Mouse (Mus musculus) heart, embryonic 10.5 days (tissue): ENCODE data around the gene Rtn2. TPM values are rescaled to one million over a fixed set of nuclear protein-coding genes. Genes with fewer than 3 reads are reported as not detected.
"Not testable (repeated sequence)": the region's sequence is repeated elsewhere in the genome, so short reads cannot be mapped to it uniquely, and the experiment has no call there.

Experiments
- DNase-seq: peaks from one replicate; pipeline ENCODE4 v3.0.0-alpha.2; 2017; ENCODE audit warnings: low spot score
- H3K27ac ChIP-seq: fragments of 300-500 bp; sonication (generic); 2 replicates; pipeline ENCODE4 v1.5.1; 2016; ENCODE audit warnings: mild to moderate bottlenecking
- H3K27me3 ChIP-seq: fragments of 300-500 bp; sonication (generic); 2 replicates; pipeline ENCODE4 v1.6.1; 2016; ENCODE audit warnings: mild to moderate bottlenecking; ENCODE audit not compliant: poor library complexity, insufficient read depth, severe bottlenecking
- H3K36me3 ChIP-seq: fragments of 300-500 bp; sonication (generic); 2 replicates; pipeline ENCODE4 v1.6.1; 2016; ENCODE audit warnings: mild to moderate bottlenecking, moderate library complexity
- H3K4me1 ChIP-seq: fragments of 300-500 bp; sonication (generic); 2 replicates; pipeline ENCODE4 v1.6.1; 2016; ENCODE audit warnings: mild to moderate bottlenecking
- H3K4me3 ChIP-seq: fragments of 300-500 bp; sonication (generic); 2 replicates; pipeline ENCODE4 v1.5.1; 2016; ENCODE audit warnings: mild to moderate bottlenecking, moderate library complexity
- H3K9me3 ChIP-seq: fragments of 300-500 bp; sonication (generic); 2 replicates; pipeline ENCODE4 v1.6.1; 2016; ENCODE audit warnings: mild to moderate bottlenecking, moderate library complexity
- WGBS: fragments of 180-500 bp; shearing (Covaris S2); methylation state at CpG from one replicate; pipeline ENCODE4 v1.1.7; 2016; 5-methylcytosine and 5-hydroxymethylcytosine counted together
- polyA plus RNA-seq: library from polyadenylated mRNA; unstranded; fragments of >200 nt; fragmentation: Nextera tagmentation; extraction: Ambion mirVana; gene quantifications from 2 replicates; pipeline ENCODE4 v1.2.1, GENCODE M21; 2016

Gene Rtn2
- polyA plus RNA-seq, 1 experiment from 2014 or later, result 22.4 TPM

- H3K4me1 ChIP-seq, result peaks cover 42% of the 10 kb centered on the region
- H3K36me3 ChIP-seq, result peaks cover 20% of the 10 kb centered on the region
- peak; percentile 90 for DNase-seq
- H3K4me3 ChIP-seq, result peak overlapping the region; percentile 89
- H3K27me3 ChIP-seq, result no peaks in the 10 kb centered on the region
- WGBS, result 0% methylated on average over 21 of the region's 21 CpGs
- H3K9me3 ChIP-seq, result no peaks in the 10 kb centered on the region
- peak overlapping the region; percentile 98 for H3K27ac ChIP-seq
Measured at GRCm38 (mm10) chr7:19270509-19271237, 11.8 kb upstream of the Rtn2 start.

GRCm38 (mm10) chr7:19271238-19272172, 10.9 kb upstream of the Rtn2 start, which contains the start of gene Vasp:
Gene Vasp, minus strand, starts transcription at chr7:19271817.
- peak within 1 kb of the TSS; percentile 89 for H3K4me3 ChIP-seq
- H3K27me3 ChIP-seq, result no peaks in the 10 kb centered on the region
- H3K4me1 ChIP-seq, result peaks cover 34% of the 10 kb centered on the region
- DNase-seq, result peak; percentile 94
- H3K36me3 ChIP-seq, result peaks cover 11% of the 10 kb centered on the region
- no peaks in the 10 kb centered on the region for H3K9me3 ChIP-seq
- under 1% methylated on average over 61 of the region's 62 CpGs for WGBS
- peak within 1 kb of the TSS; percentile 98 for H3K27ac ChIP-seq

- under 1% methylated on average over 34 of the region's 36 CpGs for WGBS
- Histone ChIP-seq H3K27ac (peak overlapping the region; percentile 98), H3K4me1 (peaks cover 26% of the 10 kb centered on the region), H3K27me3 (peaks cover 5% of the 10 kb centered on the region; the same call in 1 of the 2 replicates), H3K9me3 (no peaks in the 10 kb centered on the region), H3K4me3 (peak overlapping the region; percentile 89), H3K36me3 (peaks cover 11% of the 10 kb centered on the region)
- peak; percentile 95 for DNase-seq
Measured at GRCm38 (mm10) chr7:19272173-19272764, 10.2 kb upstream of the Rtn2 start.

GRCm38 (mm10) chr7:19276253-19276652, 6.2 kb upstream of the Rtn2 start:
- Histone ChIP-seq H3K27ac (no peak overlapping the region), H3K36me3 (no peaks in the 10 kb centered on the region), H3K4me1 (peaks cover 10% of the 10 kb centered on the region), H3K27me3 (peaks cover 44% of the 10 kb centered on the region), H3K9me3 (no peaks in the 10 kb centered on the region), H3K4me3 (no peak overlapping the region)
- no peak for DNase-seq
- WGBS, result 46% methylated on average over 4 of the region's 4 CpGs

GRCm38 (mm10) chr7:19279052-19279451, 3.4 kb upstream of the Rtn2 start:
- 3% methylated on average over 34 of the region's 34 CpGs for WGBS
- DNase-seq, result no peak
- peaks cover 18% of the 10 kb centered on the region for H3K4me1 ChIP-seq
- no peaks in the 10 kb centered on the region for H3K36me3 ChIP-seq
- H3K9me3 ChIP-seq, result no peaks in the 10 kb centered on the region
- H3K4me3 ChIP-seq, result peak overlapping the region; percentile 57
- peaks cover 67% of the 10 kb centered on the region for H3K27me3 ChIP-seq
- H3K27ac ChIP-seq, result 0 out of 2 replicates have a peak overlapping the region, but pooled peaks have one; percentile 23

GRCm38 (mm10) chr7:19279581-19280114, 2.8 kb upstream of the Rtn2 start, which contains the start of gene Ppm1n:
Gene Ppm1n, minus strand, starts transcription at chr7:19280064.
- 0 out of 2 replicates have a peak within 1 kb of the TSS, but pooled peaks have one; percentile 23 for H3K27ac ChIP-seq
- peaks cover 18% of the 10 kb centered on the region for H3K4me1 ChIP-seq
- H3K4me3 ChIP-seq, result peak within 1 kb of the TSS; percentile 57
- no peak for DNase-seq
- no peaks in the 10 kb centered on the region for H3K9me3 ChIP-seq
- WGBS, result under 1% methylated on average over 46 of the region's 46 CpGs
- peaks cover 70% of the 10 kb centered on the region for H3K27me3 ChIP-seq
- H3K36me3 ChIP-seq, result no peaks in the 10 kb centered on the region

- not testable (repeated sequence) for H3K9me3 ChIP-seq, H3K27ac ChIP-seq, H3K36me3 ChIP-seq, DNase-seq
- Histone ChIP-seq H3K4me1 (peaks cover 18% of the 10 kb centered on the region), H3K4me3 (peak overlapping the region; percentile 67), H3K27me3 (peaks cover 70% of the 10 kb centered on the region)
- WGBS, result 34% methylated on average over 6 of the region's 6 CpGs
Measured at GRCm38 (mm10) chr7:19281680-19282304, 632 bp upstream of the Rtn2 start.

GRCm38 (mm10) chr7:19282791-19283405, 474 bp downstream of the Rtn2 start:
- H3K4me3 ChIP-seq, result peak overlapping the region; percentile 67
- H3K27me3 ChIP-seq, result peaks cover 60% of the 10 kb centered on the region
- no peak for DNase-seq
- H3K4me1 ChIP-seq, result peaks cover 18% of the 10 kb centered on the region
- H3K27ac ChIP-seq, result peak overlapping the region; percentile 65
- WGBS, result 2% methylated on average over 33 of the region's 35 CpGs
- no peaks in the 10 kb centered on the region for H3K9me3 ChIP-seq
- H3K36me3 ChIP-seq, result no peaks in the 10 kb centered on the region

- H3K9me3 ChIP-seq, result no peaks in the 10 kb centered on the region
- peaks cover 55% of the 10 kb centered on the region for H3K27me3 ChIP-seq
- peaks cover 18% of the 10 kb centered on the region for H3K4me1 ChIP-seq
- 38% methylated on average over 14 of the region's 14 CpGs for WGBS
- H3K36me3 ChIP-seq, result no peaks in the 10 kb centered on the region
- H3K4me3 ChIP-seq, result peak overlapping the region; percentile 67; the same call in 1 of the 2 replicates
- no peak overlapping the region for H3K27ac ChIP-seq
- no peak for DNase-seq
Measured at GRCm38 (mm10) chr7:19283406-19283804, 981 bp downstream of the Rtn2 start.

GRCm38 (mm10) chr7:19284763-19285162, 2.3 kb downstream of the Rtn2 start:
- Histone ChIP-seq H3K36me3 (no peaks in the 10 kb centered on the region), H3K27me3 (peaks cover 41% of the 10 kb centered on the region), H3K4me3 (no peak overlapping the region), H3K4me1 (peaks cover 9% of the 10 kb centered on the region), H3K27ac (no peak overlapping the region), H3K9me3 (no peaks in the 10 kb centered on the region)
- DNase-seq, result no peak
- 22% methylated on average over 4 of the region's 4 CpGs for WGBS

- Histone ChIP-seq H3K36me3 (no peaks in the 10 kb centered on the region), H3K9me3 (no peaks in the 10 kb centered on the region), H3K27ac (peak overlapping the region; percentile 87), H3K27me3 (no peaks in the 10 kb centered on the region), H3K4me3 (peak overlapping the region; percentile 72), H3K4me1 (peaks cover 29% of the 10 kb centered on the region)
- peak; percentile 91 for DNase-seq
- WGBS, result 0% methylated on average over 20 of the region's 20 CpGs
Measured at GRCm38 (mm10) chr7:19290969-19291596, 8.7 kb downstream of the Rtn2 start.
